Mouse (Mus musculus) limb, embryonic 11.5 days (tissue): ENCODE results near the gene Pate2. TPM values are rescaled to one million over a fixed set of nuclear protein-coding genes. Genes with fewer than 3 reads are reported as not detected.

Experiments
- ATAC-seq: fragments of 200-750 bp; cut with Nextera tagmentation; 2 replicates; pipeline ENCODE4 v1.8.0; 2017; ENCODE audit warnings: low read depth; ENCODE audit not compliant: insufficient number of reproducible peaks, low FRiP score, low TSS enrichment
- DNase-seq: peaks from one replicate; pipeline ENCODE4 v3.0.0-alpha.2; 2015; ENCODE audit warnings: low spot score
- H3K27ac ChIP-seq: fragments of 300-500 bp; sonication (generic); replicated peaks from 2 replicates; pipeline ENCODE4 v1.5.1; 2014; ENCODE audit warnings: low read depth, mild to moderate bottlenecking, low read length
- H3K27me3 ChIP-seq: fragments of 300-500 bp; sonication (generic); 2 replicates; pipeline ENCODE4 v1.6.1; 2014; ENCODE audit warnings: mild to moderate bottlenecking, low read length, mixed read lengths; ENCODE audit not compliant: control insufficient read depth, insufficient read depth
- H3K36me3 ChIP-seq: fragments of 300-500 bp; sonication (generic); 2 replicates; pipeline ENCODE4 v1.6.1; 2014; ENCODE audit warnings: mild to moderate bottlenecking, low read length, moderate library complexity, mixed read lengths; ENCODE audit not compliant: control insufficient read depth, insufficient read depth
- H3K4me1 ChIP-seq: fragments of 300-500 bp; sonication (generic); 2 replicates; pipeline ENCODE4 v1.6.1; 2014; ENCODE audit warnings: low read length, mixed read lengths; ENCODE audit not compliant: control insufficient read depth, insufficient read depth
- H3K4me2 ChIP-seq: fragments of 300-500 bp; sonication (generic); 2 replicates; pipeline ENCODE4 v1.6.1; 2014; ENCODE audit warnings: low read depth, mild to moderate bottlenecking, moderate library complexity; ENCODE audit not compliant: severe bottlenecking
- H3K4me3 ChIP-seq: fragments of 300-500 bp; sonication (generic); 2 replicates; pipeline ENCODE4 v1.5.1; 2014; ENCODE audit warnings: low read depth, low read length
- H3K9ac ChIP-seq: fragments of 300-500 bp; sonication (generic); 2 replicates; pipeline ENCODE4 v1.6.1; 2014; ENCODE audit warnings: mild to moderate bottlenecking, low read length
- H3K9me3 ChIP-seq: fragments of 300-500 bp; sonication (generic); 2 replicates; pipeline ENCODE4 v1.6.1; 2016; ENCODE audit warnings: low read length; ENCODE audit not compliant: control insufficient read depth
- polyA plus RNA-seq: library from polyadenylated mRNA; unstranded; fragments of >200 nt; fragmentation: Nextera tagmentation; extraction: Ambion mirVana; gene quantifications from 2 replicates; pipeline ENCODE4 v1.2.1, GENCODE M21; 2014

Gene Pate2
- polyA plus RNA-seq, 1 experiment from 2014 or later = 0.43 TPM

DNA sequence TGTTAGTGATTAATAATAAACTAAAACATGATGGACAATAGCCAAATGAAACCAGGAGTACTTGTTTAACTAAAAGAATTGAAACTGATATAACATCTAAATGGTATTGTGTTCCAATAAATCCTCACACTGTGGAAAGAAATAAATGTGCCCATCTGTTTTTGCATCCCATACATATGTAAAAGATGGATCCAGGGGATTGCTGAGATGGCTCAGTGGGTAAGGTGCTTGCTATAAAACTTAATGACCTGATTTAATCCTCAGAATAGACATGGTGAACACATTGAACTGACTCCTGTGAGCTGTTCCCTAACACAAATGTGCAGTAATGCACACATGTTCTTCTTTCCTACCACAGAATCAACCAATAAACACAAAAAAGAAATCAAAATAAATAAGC lies 121.8 kb downstream of the Pate2 start:
- no peaks in the 10 kb centered on the region for H3K27me3 ChIP-seq
- no peak overlapping the region for H3K27ac ChIP-seq
- no peaks in the 10 kb centered on the region for H3K36me3 ChIP-seq
- ATAC-seq (no peak), DNase-seq (no peak)
- no peak overlapping the region for H3K9ac ChIP-seq
- no peaks in the 10 kb centered on the region for H3K9me3 ChIP-seq
- no peaks in the 10 kb centered on the region for H3K4me1 ChIP-seq
- H3K4me3 ChIP-seq = no peak overlapping the region
- H3K4me2 ChIP-seq = no peak overlapping the region

DNA sequence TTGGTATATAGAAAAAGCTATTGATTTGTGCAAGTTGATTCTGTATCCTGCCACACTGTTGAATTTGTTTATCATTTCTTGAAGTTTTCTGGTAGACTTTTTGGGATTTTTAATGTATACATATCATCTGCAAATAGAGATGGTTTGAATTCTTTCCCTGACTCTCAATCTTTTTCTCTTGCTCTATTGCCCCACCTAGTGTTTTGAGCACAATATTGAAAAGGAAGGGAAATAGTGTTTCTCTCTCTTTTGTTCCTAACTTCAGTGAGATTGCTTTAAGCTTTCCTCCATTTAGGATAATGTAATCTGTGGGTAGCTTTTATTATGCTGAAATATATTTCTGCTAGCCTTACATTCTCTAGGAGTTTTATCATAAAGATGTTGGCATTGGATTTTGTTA lies 137.2 kb downstream of the Pate2 start:
- ATAC-seq (no peak), DNase-seq (no peak)
- no peak overlapping the region for H3K9ac ChIP-seq
- H3K27ac ChIP-seq = no peak overlapping the region
- no peaks in the 10 kb centered on the region for H3K27me3 ChIP-seq
- no peaks in the 10 kb centered on the region for H3K9me3 ChIP-seq
- no peak overlapping the region for H3K4me3 ChIP-seq
- H3K4me2 ChIP-seq = no peak overlapping the region
- H3K36me3 ChIP-seq = no peaks in the 10 kb centered on the region
- H3K4me1 ChIP-seq = no peaks in the 10 kb centered on the region

Other genes starting within 250 kb of the Pate2 start
- 10.9 and 11.8 TPM in 2 replicates for gene Cdon, start 149.2 kb upstream of the Pate2 start, polyA plus RNA-seq
- not detected in 2 replicates for gene Gm1113, start 52.0 kb upstream of the Pate2 start, polyA plus RNA-seq
- 4.6 and 5.2 TPM in 2 replicates for gene Ddx25, start 11.8 kb upstream of the Pate2 start, polyA plus RNA-seq
- 23.2 and 24.5 TPM in 2 replicates for gene Pus3, start 11.7 kb upstream of the Pate2 start, polyA plus RNA-seq
- gene Hyls1, start 114 bp downstream of the Pate2 start, polyA plus RNA-seq = 23.8 and 24.4 TPM in 2 replicates
- gene Pate4, start 41.7 kb downstream of the Pate2 start, polyA plus RNA-seq = not detected in 2 replicates
- 0.14 TPM in 1 of 2 replicates, not detected in the other for gene Pate3, start 77.9 kb downstream of the Pate2 start, polyA plus RNA-seq
- not detected in 2 replicates for gene Pate1, start 117.1 kb downstream of the Pate2 start, polyA plus RNA-seq
- not detected in 2 replicates for gene Gm17677, start 170.8 kb downstream of the Pate2 start, polyA plus RNA-seq
- not detected in 2 replicates for gene Gm17727, start 207.8 kb downstream of the Pate2 start, polyA plus RNA-seq
- not detected in 2 replicates for gene Gm27235, start 219.8 kb downstream of the Pate2 start, polyA plus RNA-seq
- gene D730048I06Rik, start 219.8 kb downstream of the Pate2 start, polyA plus RNA-seq = not detected in 2 replicates